Mouse (Mus musculus): ENCODE results near the gene Exo1. TPM values are rescaled to one million over a fixed set of nuclear protein-coding genes. Genes with fewer than 3 reads are reported as not detected.
A peak's percentile ranks its signal among the peaks of the same experiment; 100 is the strongest.

Gene Exo1
- total and polyA plus RNA-seq, 2 experiments from 2014 or later, result 3.5 to 4.8 TPM

- no peaks in the 10 kb centered on the region for H3K27me3 ChIP-seq (ENCODE audit: insufficient read depth, low read length)
- H3K9ac ChIP-seq (replicated peaks; ENCODE audit: low read length), result no peak overlapping the region
- 59% methylated on average over 3 of the region's 3 CpGs for WGBS
- H3K27ac ChIP-seq, result no peak overlapping the region
- no peak overlapping the region for H3K4me3 ChIP-seq (ENCODE audit: low read length)
- H3K4me1 ChIP-seq (ENCODE audit: insufficient read depth, low read length), result no peaks in the 10 kb centered on the region
- H3K9me3 ChIP-seq (ENCODE audit: low read length), result no peaks in the 10 kb centered on the region
- H3K36me3 ChIP-seq (ENCODE audit: insufficient read depth, low read length), result no peaks in the 10 kb centered on the region
- ATAC-seq, result no peak
- no peak overlapping the region for H3K4me2 ChIP-seq (ENCODE audit: low read depth, low read length)
- TF ChIP-seq CTCF (IDR thresholded peaks at IDR 0.05; ENCODE audit: low read depth), result no peak
- peak; percentile 4 for DNase-seq (ENCODE audit: low spot score)
Observed at GRCm38 (mm10) chr1:175883398-175883797, 3.0 kb downstream of the Exo1 start.

- TF ChIP-seq CTCF (IDR thresholded peaks at IDR 0.05; ENCODE audit: low read depth), result no peak
- ATAC-seq (no peak), DNase-seq (ENCODE audit: low spot score) (no peak)
- Histone ChIP-seq H3K4me2 (ENCODE audit: low read depth, low read length) (no peak overlapping the region), H3K4me3 (ENCODE audit: low read length) (no peak overlapping the region), H3K9ac (replicated peaks; ENCODE audit: low read length) (no peak overlapping the region), H3K27ac (no peak overlapping the region), H3K27me3 (ENCODE audit: insufficient read depth, low read length) (no peaks in the 10 kb centered on the region), H3K9me3 (ENCODE audit: low read length) (no peaks in the 10 kb centered on the region), H3K36me3 (ENCODE audit: insufficient read depth, low read length) (no peaks in the 10 kb centered on the region), H3K4me1 (ENCODE audit: insufficient read depth, low read length) (no peaks in the 10 kb centered on the region)
- 89% methylated on average over 6 of the region's 6 CpGs for whole genome bisulfite sequencing
Observed at GRCm38 (mm10) chr1:175893263-175893662, 12.9 kb downstream of the Exo1 start.

- H3K4me2 ChIP-seq (ENCODE audit: low read depth, low read length), result no peak overlapping the region
- H3K9me3 ChIP-seq (ENCODE audit: low read length), result no peaks in the 10 kb centered on the region
- no peak overlapping the region for H3K4me3 ChIP-seq (ENCODE audit: low read length)
- H3K9ac ChIP-seq (replicated peaks; ENCODE audit: low read length), result no peak overlapping the region
- no peak overlapping the region for H3K27ac ChIP-seq
- ATAC-seq (no peak), DNase-seq (ENCODE audit: low spot score) (no peak)
- TF ChIP-seq CTCF (IDR thresholded peaks at IDR 0.05; ENCODE audit: low read depth), result no peak
- WGBS, result 92% methylated on average over 12 of the region's 12 CpGs
- no peaks in the 10 kb centered on the region for H3K27me3 ChIP-seq (ENCODE audit: insufficient read depth, low read length)
- H3K36me3 ChIP-seq (ENCODE audit: insufficient read depth, low read length), result no peaks in the 10 kb centered on the region
- no peaks in the 10 kb centered on the region for H3K4me1 ChIP-seq (ENCODE audit: insufficient read depth, low read length)
Observed at GRCm38 (mm10) chr1:175893726-175894125, 13.3 kb downstream of the Exo1 start.

GRCm38 (mm10) chr1:175911207-175911606, 30.8 kb downstream of the Exo1 start:
- DNase-seq (ENCODE audit: low spot score) (no peak), ATAC-seq (no peak)
- Histone ChIP-seq H3K27me3 (ENCODE audit: insufficient read depth, low read length) (no peaks in the 10 kb centered on the region), H3K4me3 (ENCODE audit: low read length) (no peak overlapping the region), H3K36me3 (ENCODE audit: insufficient read depth, low read length) (no peaks in the 10 kb centered on the region), H3K4me2 (ENCODE audit: low read depth, low read length) (no peak overlapping the region), H3K27ac (no peak overlapping the region), H3K9ac (replicated peaks; ENCODE audit: low read length) (no peak overlapping the region), H3K9me3 (ENCODE audit: low read length) (no peaks in the 10 kb centered on the region), H3K4me1 (ENCODE audit: insufficient read depth, low read length) (no peaks in the 10 kb centered on the region)
- TF ChIP-seq CTCF (IDR thresholded peaks at IDR 0.05; ENCODE audit: low read depth), result no peak
- WGBS, result 95% methylated on average over 2 of the region's 2 CpGs

- no peaks in the 10 kb centered on the region for H3K27me3 ChIP-seq (ENCODE audit: insufficient read depth, low read length)
- no peaks in the 10 kb centered on the region for H3K9me3 ChIP-seq (ENCODE audit: low read length)
- no peaks in the 10 kb centered on the region for H3K4me1 ChIP-seq (ENCODE audit: insufficient read depth, low read length)
- no peak overlapping the region for H3K9ac ChIP-seq (replicated peaks; ENCODE audit: low read length)
- H3K36me3 ChIP-seq (ENCODE audit: insufficient read depth, low read length), result no peaks in the 10 kb centered on the region
- TF ChIP-seq CTCF (IDR thresholded peaks at IDR 0.05; ENCODE audit: low read depth), result no peak
- no peak overlapping the region for H3K4me3 ChIP-seq (ENCODE audit: low read length)
- H3K4me2 ChIP-seq (ENCODE audit: low read depth, low read length), result no peak overlapping the region
- no peak overlapping the region for H3K27ac ChIP-seq
- DNase-seq (ENCODE audit: low spot score), result no peak
- no peak for ATAC-seq
- WGBS, result 94% methylated on average over 3 of the region's 3 CpGs
Observed at GRCm38 (mm10) chr1:175912038-175912437, 31.7 kb downstream of the Exo1 start.

GRCm38 (mm10) chr1:175913728-175914303, 33.4 kb downstream of the Exo1 start:
- H3K4me3 ChIP-seq (ENCODE audit: low read length), result no peak overlapping the region
- no peak for TF ChIP-seq CTCF (IDR thresholded peaks at IDR 0.05; ENCODE audit: low read depth)
- ATAC-seq, result no peak
- no peaks in the 10 kb centered on the region for H3K27me3 ChIP-seq (ENCODE audit: insufficient read depth, low read length)
- H3K4me1 ChIP-seq (ENCODE audit: insufficient read depth, low read length), result no peaks in the 10 kb centered on the region
- no peak overlapping the region for H3K4me2 ChIP-seq (ENCODE audit: low read depth, low read length)
- WGBS, result 79% methylated on average over 5 of the region's 5 CpGs
- H3K9me3 ChIP-seq (ENCODE audit: low read length), result no peaks in the 10 kb centered on the region
- H3K9ac ChIP-seq (replicated peaks; ENCODE audit: low read length), result no peak overlapping the region
- no peaks in the 10 kb centered on the region for H3K36me3 ChIP-seq (ENCODE audit: insufficient read depth, low read length)
- no peak for DNase-seq (ENCODE audit: low spot score)
- no peak overlapping the region for H3K27ac ChIP-seq

- WGBS, result 93% methylated on average over 9 of the region's 9 CpGs
- DNase-seq (ENCODE audit: low spot score), result no peak
Observed at GRCm38 (mm10) chr1:175920029-175920428, 39.6 kb downstream of the Exo1 start, which contains the start of gene Gm38100. Gm38100 (plus strand) TSS chr1:175920329.

More at GRCm38 (mm10) chr1:175920029-175920428, 39.6 kb downstream of the Exo1 start, which contains the start of gene Gm38100:
- no peak within 1 kb of the TSS for H3K4me2 ChIP-seq (ENCODE audit: low read depth, low read length)
- H3K4me3 ChIP-seq (ENCODE audit: low read length), result no peak within 1 kb of the TSS
- no peak within 1 kb of the TSS for H3K27ac ChIP-seq
- TF ChIP-seq CTCF (IDR thresholded peaks at IDR 0.05; ENCODE audit: low read depth), result no peak
- H3K4me1 ChIP-seq (ENCODE audit: insufficient read depth, low read length), result no peaks in the 10 kb centered on the region
- no peak within 1 kb of the TSS for H3K9ac ChIP-seq (replicated peaks; ENCODE audit: low read length)
- no peak for ATAC-seq
- H3K36me3 ChIP-seq (ENCODE audit: insufficient read depth, low read length), result no peaks in the 10 kb centered on the region
- no peaks in the 10 kb centered on the region for H3K27me3 ChIP-seq (ENCODE audit: insufficient read depth, low read length)
- no peaks in the 10 kb centered on the region for H3K9me3 ChIP-seq (ENCODE audit: low read length)

Measured in hindbrain, postnatal 0 days (tissue).